In the genomic region with DNA sequence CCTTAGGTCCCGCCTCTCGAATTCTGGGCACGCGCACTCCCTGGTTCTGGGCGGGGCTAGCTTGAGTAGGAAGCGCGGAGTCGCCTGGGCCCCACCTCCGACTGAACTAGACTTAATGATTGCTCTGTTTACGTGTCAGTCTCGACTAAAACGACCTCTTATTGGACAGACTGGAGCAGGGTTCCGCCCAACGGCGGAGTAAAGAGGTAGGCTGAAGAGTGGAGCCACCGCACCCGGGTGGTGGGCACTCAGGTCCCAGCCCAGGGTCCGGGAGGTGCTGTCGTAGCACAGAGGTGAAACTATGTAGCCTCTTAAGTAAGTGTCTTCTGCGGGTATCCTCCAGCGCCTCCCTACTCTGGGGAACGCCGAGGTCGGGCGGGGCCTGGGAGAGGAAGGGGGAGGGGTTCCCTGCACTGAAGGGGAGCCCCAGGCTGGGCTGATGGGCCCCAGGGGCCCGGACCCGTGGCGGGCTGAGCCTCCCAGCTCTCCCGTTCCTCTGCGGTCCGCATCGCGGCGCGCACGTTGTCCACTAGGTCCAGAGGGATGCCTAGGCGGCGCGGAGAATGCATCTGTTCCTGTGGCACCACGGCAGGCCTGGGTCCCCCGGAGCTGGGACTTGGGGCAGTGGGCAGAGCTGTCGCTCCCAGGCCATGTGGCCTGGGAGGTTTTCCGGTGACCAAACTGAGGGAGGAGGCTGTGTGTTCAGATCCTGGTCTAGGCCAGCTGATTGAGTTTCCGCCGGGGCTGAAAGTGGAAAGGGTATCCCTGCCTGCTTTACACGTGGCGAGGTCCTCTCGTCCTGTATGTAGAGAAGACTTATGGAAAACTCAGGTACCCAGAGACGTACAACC, we compare ENCODE assay signal across 7 mouse cellular contexts. TPM values are rescaled to one million over a fixed set of nuclear protein-coding genes. Genes with fewer than 3 reads are reported as not detected.
DNase-seq lines count a peak whose midpoint lies in the region; ATAC-seq lines count a peak whose summit lies in the region.

TSS of gene Ankrd27 (plus strand) at position 190 of the 851 bp plus-strand sequence.

- WGBS in embryonic facial prominence, embryonic 11.5 days, result under 1% methylated on average over 48 of the region's 49 CpGs
- under 1% methylated on average over 49 of the region's 49 CpGs for WGBS in limb, embryonic 10.5 days
- under 1% methylated on average over 47 of the region's 49 CpGs for WGBS in midbrain, embryonic 13.5 days

- H3K36me3 ChIP-seq in embryonic facial prominence, embryonic 11.5 days (replicated peaks; ENCODE audit: control insufficient read depth, insufficient read depth, low read depth, low read length), result no peaks in the 10 kb centered on the region
- H3K36me3 ChIP-seq in limb, embryonic 10.5 days, result no peaks in the 10 kb centered on the region; the same call in 1 of the 2 replicates
- H3K36me3 ChIP-seq in midbrain, embryonic 13.5 days, result no peaks in the 10 kb centered on the region

- DNase-seq in adrenal gland, postnatal 14 days, result peak; percentile 96
- peak; percentile 98 for DNase-seq in embryonic facial prominence, embryonic 11.5 days (ENCODE audit: low spot score)
- DNase-seq in kidney, adult 11 months, result peak; percentile 97
- peak; percentile 90 for DNase-seq in limb, embryonic 10.5 days (ENCODE audit: low spot score)
- DNase-seq in spleen, adult 12 weeks (ENCODE audit: low spot score), result peak; percentile 85

- peak within 1 kb of the TSS; percentile 80 for H3K9ac ChIP-seq in embryonic facial prominence, embryonic 11.5 days (replicated peaks; ENCODE audit: low read length)
- peak within 1 kb of the TSS; percentile 80 for H3K9ac ChIP-seq in midbrain, embryonic 13.5 days (replicated peaks)

- peaks cover 21% of the 10 kb centered on the region for H3K27me3 ChIP-seq in embryonic facial prominence, embryonic 11.5 days (ENCODE audit: control insufficient read depth, insufficient read depth, low read length)
- H3K27me3 ChIP-seq in limb, embryonic 10.5 days (ENCODE audit: low read depth, poor library complexity, severe bottlenecking), result peaks cover 33% of the 10 kb centered on the region
- H3K27me3 ChIP-seq in midbrain, embryonic 13.5 days, result peaks cover 37% of the 10 kb centered on the region

- H3K27ac ChIP-seq in embryonic facial prominence, embryonic 11.5 days (replicated peaks; ENCODE audit: low read depth, low read length), result no peak within 1 kb of the TSS
- peak within 1 kb of the TSS; percentile 89 for H3K27ac ChIP-seq in limb, embryonic 10.5 days
- peak within 1 kb of the TSS; percentile 35; the same call in 1 of the 2 replicates for H3K27ac ChIP-seq in midbrain, embryonic 13.5 days

- peak; percentile 99 for ATAC-seq in embryonic facial prominence, embryonic 11.5 days (replicated peaks; ENCODE audit: insufficient number of reproducible peaks, low FRiP score, low TSS enrichment, low read depth)
- ATAC-seq in granulocyte monocyte progenitor cell, adult 5-6 weeks (replicated peaks; ENCODE audit: poor library complexity, severe bottlenecking), result peak; percentile 74
- peak; percentile 99 for ATAC-seq in midbrain, embryonic 13.5 days

- H3K4me3 ChIP-seq in embryonic facial prominence, embryonic 11.5 days (ENCODE audit: low read depth, low read length), result peak within 1 kb of the TSS; percentile 81
- peak within 1 kb of the TSS; percentile 81 for H3K4me3 ChIP-seq in limb, embryonic 10.5 days
- H3K4me3 ChIP-seq in midbrain, embryonic 13.5 days (replicated peaks), result peak within 1 kb of the TSS; percentile 75

- peaks cover 3% of the 10 kb centered on the region; the same call in 1 of the 2 replicates for H3K4me1 ChIP-seq in embryonic facial prominence, embryonic 11.5 days (ENCODE audit: control insufficient read depth, insufficient read depth, low read length)
- peaks cover 47% of the 10 kb centered on the region for H3K4me1 ChIP-seq in limb, embryonic 10.5 days
- H3K4me1 ChIP-seq in midbrain, embryonic 13.5 days (replicated peaks), result peaks cover 28% of the 10 kb centered on the region

- no peaks in the 10 kb centered on the region for H3K9me3 ChIP-seq in embryonic facial prominence, embryonic 11.5 days (replicated peaks; ENCODE audit: control insufficient read depth, low read length)
- H3K9me3 ChIP-seq in limb, embryonic 10.5 days (replicated peaks), result no peaks in the 10 kb centered on the region
- no peaks in the 10 kb centered on the region for H3K9me3 ChIP-seq in midbrain, embryonic 13.5 days

- H3K4me2 ChIP-seq in embryonic facial prominence, embryonic 11.5 days (ENCODE audit: low read depth, low read length), result peak within 1 kb of the TSS; percentile 96
- peak within 1 kb of the TSS; percentile 99 for H3K4me2 ChIP-seq in midbrain, embryonic 13.5 days (replicated peaks)

RNA-seq across cellular contexts. Expression of gene Ankrd27, which starts in this region (rescaled TPM):
- 30.7 and 33.6 TPM in 2 replicates for total RNA-seq in adrenal gland, postnatal 14 days (2021)
- 31.5 and 36.4 TPM in 2 replicates for polyA plus RNA-seq in embryonic facial prominence, embryonic 11.5 days (2014; fragmentation: Nextera tagmentation; extraction: Ambion mirVana)
- total RNA-seq in granulocyte monocyte progenitor cell, adult 5-6 weeks (2014; fragmentation: Nextera tagmentation), result 40.4 and 66.7 TPM in 2 replicates
- 40.0 and 49.7 TPM in 2 replicates for total RNA-seq in granulocyte monocyte progenitor cell, adult 5-6 weeks (2017)
- polyA plus RNA-seq in limb, embryonic 10.5 days (2016; fragmentation: Nextera tagmentation; extraction: Ambion mirVana), result 40.1 and 47.5 TPM in 2 replicates
- 18.7 and 19.3 TPM in 2 replicates for polyA plus RNA-seq in midbrain, embryonic 13.5 days (2015; fragmentation: Nextera tagmentation; extraction: Ambion mirVana)
